Mouse (Mus musculus) CH12.LX (cell line): ENCODE measurements around the gene Ctbs. TPM values are rescaled to one million over a fixed set of nuclear protein-coding genes. Genes with fewer than 3 reads are reported as not detected.

Source experiments
- DNase-seq: peaks from one replicate; pipeline ENCODE4 v3.0.0-alpha.2; 2013; ENCODE audit errors: extremely low read depth
- H3K27ac ChIP-seq: 2 replicates; pipeline ENCODE4 v1.5.1; 2012; ENCODE audit warnings: low read depth, mild to moderate bottlenecking, control low read depth, moderate library complexity; ENCODE audit not compliant: insufficient read depth
- H3K27me3 ChIP-seq: replicated peaks from 2 replicates; pipeline ENCODE3; 2012; ENCODE audit warnings: inconsistent platforms
- H3K36me3 ChIP-seq, 2 experiments: replicated peaks in 1 of 2; 2 replicates each; pipeline versions ENCODE3 to v1.6.1; 2012; ENCODE audit warnings: inconsistent platforms in 1 of 2, low read length in 1 of 2, mild to moderate bottlenecking in 1 of 2, mixed read lengths in 1 of 2, moderate library complexity in 1 of 2; ENCODE audit not compliant: control insufficient read depth in 1 of 2, insufficient read depth in 1 of 2
- H3K4me1 ChIP-seq, 2 experiments: 2 replicates each; pipeline ENCODE4 v1.6.1; 2012; ENCODE audit warnings: inconsistent platforms in 1 of 2, moderate library complexity in 1 of 2; ENCODE audit not compliant: insufficient read depth in 2 of 2, control insufficient read depth in 1 of 2
- H3K4me2 ChIP-seq: 2 replicates; pipeline ENCODE4 v1.6.1; 2012; ENCODE audit warnings: low read depth, mild to moderate bottlenecking, control low read depth; ENCODE audit not compliant: poor library complexity, insufficient read depth, severe bottlenecking
- H3K4me3 ChIP-seq, 3 experiments: fragments of 150-350 bp in 1 of 3; sonication (generic) in 1 of 3; replicated peaks in 1 of 3; 2 replicates each; pipeline versions ENCODE3 to v1.5.1; 2011 to 2012; ENCODE audit warnings: low read depth in 2 of 3, low read length in 2 of 3, mild to moderate bottlenecking in 2 of 3, moderate library complexity in 2 of 3, control low read depth in 1 of 3, improper control_type of control experiment in 1 of 3, inconsistent platforms in 1 of 3, mixed read lengths in 1 of 3; ENCODE audit not compliant: poor library complexity in 1 of 3
- H3K79me2 ChIP-seq: replicated peaks from 2 replicates; pipeline ENCODE4 v1.6.1; 2012; ENCODE audit warnings: mild to moderate bottlenecking, moderate library complexity; ENCODE audit not compliant: control insufficient read depth, poor library complexity, insufficient read depth, severe bottlenecking; ENCODE audit errors: extremely low read depth
- H3K9ac ChIP-seq: 2 replicates; pipeline ENCODE4 v1.6.1; 2012; ENCODE audit warnings: low read depth, mild to moderate bottlenecking, control low read depth, moderate library complexity; ENCODE audit not compliant: insufficient read depth
- H3K9me3 ChIP-seq: replicated peaks from 2 replicates; pipeline ENCODE3; 2012; ENCODE audit warnings: low read length, inconsistent platforms, mixed read lengths
- E2F4 ChIP-seq: IDR thresholded peaks from 2 replicates; pipeline ENCODE4 v1.6.1; 2011; ENCODE audit warnings: low read depth, low read length, improper control_type of control experiment; ENCODE audit not compliant: insufficient replicate concordance
- JUN ChIP-seq: IDR thresholded peaks from 2 replicates; pipeline ENCODE4 v1.6.1; 2011; ENCODE audit warnings: low read depth, mild to moderate bottlenecking, low read length, improper control_type of control experiment, moderate library complexity; ENCODE audit not compliant: insufficient read depth
- KAT2A ChIP-seq: IDR thresholded peaks from 2 replicates; pipeline ENCODE4 v1.6.1; 2012; ENCODE audit warnings: low read length, improper control_type of control experiment, inconsistent platforms; ENCODE audit not compliant: insufficient replicate concordance
- MAFK ChIP-seq: IDR thresholded peaks from 2 replicates; pipeline ENCODE4 v1.6.1; 2011; ENCODE audit warnings: low read length, improper control_type of control experiment; ENCODE audit not compliant: insufficient replicate concordance
- MXI1 ChIP-seq: IDR thresholded peaks from 2 replicates; pipeline ENCODE4 v1.6.1; 2011; ENCODE audit warnings: mild to moderate bottlenecking, low read depth, low read length, improper control_type of control experiment
- NELFE ChIP-seq: IDR thresholded peaks from 2 replicates; pipeline ENCODE4 v1.6.1; 2011; ENCODE audit warnings: low read depth, low read length, improper control_type of control experiment
- POLR2AphosphoS2 ChIP-seq: IDR thresholded peaks from 2 replicates; pipeline ENCODE4 v1.6.1; 2011; ENCODE audit warnings: low read depth, low read length, improper control_type of control experiment
- TBP ChIP-seq: conservative IDR thresholded peaks from 2 replicates; pipeline ENCODE4 v1.6.1; 2011; ENCODE audit warnings: low read depth, low read length, improper control_type of control experiment
- USF1 ChIP-seq: IDR thresholded peaks from 2 replicates; pipeline ENCODE4 v1.6.1; 2014; ENCODE audit warnings: low read depth, mild to moderate bottlenecking, inconsistent platforms, low read length, improper control_type of control experiment
- USF2 ChIP-seq: conservative IDR thresholded peaks from 2 replicates; pipeline ENCODE4 v1.6.1; 2011; ENCODE audit warnings: low read depth, low read length, improper control_type of control experiment
- dilution Hi-C: fragments of 300-500 bp; cut with MboI; formaldehyde crosslinking; loops from 2 replicates; pipeline ENCODE4 v1.14.3; 2020; ENCODE audit warnings: low sequenced_read_pairs; ENCODE audit not compliant: extremely low pct_unique_long_range_greater_than_20kb, extremely low pct_ligation_motif_present
- in situ Hi-C: fragments of 300-500 bp; cut with MboI; formaldehyde crosslinking; loops from 3 replicates; pipeline ENCODE4 v1.14.3; 2019; ENCODE audit warnings: low sequenced_read_pairs, low pct_ligation_motif_present, low pct_unique_long_range_greater_than_20kb, mixed read lengths
- polyA plus RNA-seq: library from polyadenylated mRNA; unstranded; fragments of >175 nt; gene quantifications from 2 replicates; pipeline ENCODE4 v1.2.1, GENCODE M21; 2012; ENCODE audit warnings: low read depth; ENCODE audit not compliant: insufficient read length
- total RNA-seq, 2 experiments: library from RNA; depleted of rRNA; stranded (reverse); fragments of 300-350 nt in 1 of 2; fragments of >200 nt in 1 of 2; gene quantifications; 2 replicates each; pipeline ENCODE4 v1.2.3; 2012 to 2014

The Ctbs gene
- total and polyA plus RNA-seq, 3 experiments, result 21.4 to 48.8 (median 33.5) TPM

DNA sequence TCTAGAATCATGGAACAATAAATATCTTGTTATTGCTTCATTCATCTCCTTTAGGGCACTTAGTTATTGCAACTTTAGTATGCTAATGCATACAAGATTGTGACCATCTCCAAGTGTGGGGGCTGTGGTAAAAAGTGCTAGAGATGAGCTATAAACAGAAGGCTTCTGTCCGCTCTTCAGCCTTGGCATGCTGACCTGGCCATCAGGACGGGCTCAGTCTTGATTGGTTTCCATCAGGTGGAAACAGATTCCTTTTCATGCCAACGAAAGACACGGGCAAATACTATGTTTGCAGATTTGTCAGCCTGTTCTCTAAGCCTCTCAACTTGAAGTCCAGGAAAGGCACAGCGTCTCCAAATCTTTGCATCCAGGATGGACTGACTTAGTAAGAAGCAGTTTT, 2.4 kb upstream of the Ctbs start:
- dilution Hi-C loops, result no loop called here
- TF ChIP-seq POLR2AphosphoS2 (no peak), MAFK (no peak), TBP (no peak), KAT2A (no peak), NELFE (no peak)

DNA sequence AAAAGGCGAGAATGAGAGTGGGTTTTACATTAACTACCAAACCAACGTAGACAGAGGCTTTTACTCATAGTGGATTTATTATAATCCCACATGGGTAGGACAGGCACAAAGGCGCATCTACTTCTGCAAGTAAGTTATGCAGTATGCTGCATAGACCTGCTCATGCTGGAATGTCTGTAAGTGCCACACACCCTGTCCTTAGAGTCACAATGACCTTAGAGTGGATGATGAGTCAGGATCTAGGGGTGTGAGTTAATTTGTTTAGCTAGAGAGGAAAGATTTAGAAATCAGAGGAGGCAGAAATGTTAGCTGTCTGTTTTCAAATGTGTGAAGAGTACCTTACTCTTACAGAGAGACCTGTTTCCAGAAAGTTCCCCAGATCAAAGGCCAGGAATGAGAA, 2.0 kb upstream of the Ctbs start:
- dilution Hi-C loops (no loop called here), in situ Hi-C loops (no loop called here)
- no peak overlapping the region for H3K4me2 ChIP-seq
- no peaks in the 10 kb centered on the region for H3K27me3 ChIP-seq
- no peak overlapping the region for H3K9ac ChIP-seq
- no peak overlapping the region for H3K4me3 ChIP-seq
- H3K4me1 ChIP-seq, result peaks cover 9 to 17% of the 10 kb centered on the region in 2 experiments
- H3K79me2 ChIP-seq, result peaks cover 3% of the 10 kb centered on the region; the same call in 1 of the 2 replicates
- DNase-seq, result no peak
- H3K36me3 ChIP-seq, result peaks cover 0 to 8% of the 10 kb centered on the region in 2 experiments
- no peak for TF ChIP-seq USF1
- TF ChIP-seq USF2, result no peak
- no peaks in the 10 kb centered on the region for H3K9me3 ChIP-seq
- no peak overlapping the region for H3K27ac ChIP-seq

More for the DNA sequence above, 2.4 kb upstream of the Ctbs start:
- Histone ChIP-seq H3K79me2 (peaks cover 3% of the 10 kb centered on the region; the same call in 1 of the 2 replicates), H3K27me3 (no peaks in the 10 kb centered on the region), H3K9ac (no peak overlapping the region), H3K27ac (no peak overlapping the region), H3K4me1 (peaks cover 7 to 13% of the 10 kb centered on the region in 2 experiments), H3K36me3 (peaks cover 0 to 12% of the 10 kb centered on the region in 2 experiments), H3K4me2 (no peak overlapping the region), H3K4me3 (no peak overlapping the region), H3K9me3 (no peaks in the 10 kb centered on the region)
- no peak for DNase-seq
- in situ Hi-C loops, result no loop called here

DNA sequence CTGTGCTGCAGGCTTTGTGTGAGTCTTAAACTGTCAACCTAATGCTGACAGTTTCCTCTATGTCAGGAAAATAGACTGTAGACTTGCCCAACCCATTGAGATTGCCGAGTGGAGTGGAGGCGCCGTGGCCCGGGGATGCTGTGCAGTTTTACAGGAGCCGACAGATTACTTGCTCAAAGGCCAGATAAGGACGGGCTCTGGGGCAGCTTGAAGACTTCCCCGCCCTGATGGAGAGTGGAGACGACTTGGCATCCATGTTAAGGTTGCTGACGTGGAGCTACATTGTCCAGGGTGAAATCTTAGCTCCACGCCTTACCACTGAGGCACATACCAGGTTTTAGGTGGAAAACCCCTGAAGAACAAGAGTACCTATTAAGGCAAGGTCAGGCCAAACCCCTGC, 1.2 kb upstream of the Ctbs start:
- H3K27ac ChIP-seq, result no peak overlapping the region
- no peaks in the 10 kb centered on the region for H3K27me3 ChIP-seq
- no peak overlapping the region for H3K4me3 ChIP-seq
- dilution Hi-C loops (no loop called here), in situ Hi-C loops (no loop called here)
- H3K4me2 ChIP-seq, result no peak overlapping the region
- peaks cover 9 to 21% of the 10 kb centered on the region in 2 experiments for H3K4me1 ChIP-seq
- peaks cover 0 to 11% of the 10 kb centered on the region in 2 experiments for H3K36me3 ChIP-seq
- H3K9ac ChIP-seq, result no peak overlapping the region
- TF ChIP-seq E2F4 (no peak), JUN (no peak), MXI1 (no peak)
- H3K9me3 ChIP-seq, result no peaks in the 10 kb centered on the region
- no peak for DNase-seq
- H3K79me2 ChIP-seq, result peaks cover 3% of the 10 kb centered on the region; the same call in 1 of the 2 replicates
